Mouse (Mus musculus) heart, postnatal 0 days (tissue): ENCODE measurements at regions not wholly inside any gene's neighbourhood (a gene's known extent, or its start where the extent isn't known, plus 50 kb on each side); places are given as distances from the start of the nearest gene placed in this dataset.

Experiments used
- ATAC-seq: fragments of 200-750 bp; cut with Nextera tagmentation; 2 replicates; pipeline ENCODE4 v1.8.0; 2017; ENCODE audit warnings: low read depth, moderate number of reproducible peaks, moderate library complexity; ENCODE audit not compliant: insufficient read depth
- DNase-seq: peaks from one replicate; pipeline ENCODE4 v3.0.0-alpha.2; 2016; ENCODE audit warnings: low spot score
- H3K27ac ChIP-seq: fragments of 300-500 bp; sonication (generic); 2 replicates; pipeline ENCODE4 v1.5.1; 2014; ENCODE audit warnings: low read depth, mild to moderate bottlenecking
- H3K27me3 ChIP-seq: fragments of 300-500 bp; sonication (generic); 2 replicates; pipeline ENCODE4 v1.6.1; 2014; ENCODE audit warnings: low read length, mixed read lengths; ENCODE audit not compliant: control insufficient read depth, insufficient read depth
- H3K36me3 ChIP-seq: fragments of 300-500 bp; sonication (generic); replicated peaks from 2 replicates; pipeline ENCODE4 v1.6.1; 2014; ENCODE audit warnings: low read length, mixed read lengths; ENCODE audit not compliant: control insufficient read depth, insufficient read depth
- H3K4me1 ChIP-seq: fragments of 300-500 bp; sonication (generic); 2 replicates; pipeline ENCODE4 v1.6.1; 2014; ENCODE audit warnings: antibody characterized with exemption; ENCODE audit not compliant: control insufficient read depth, insufficient read depth
- H3K4me2 ChIP-seq: fragments of 300-500 bp; sonication (generic); 2 replicates; pipeline ENCODE4 v1.6.1; 2014; ENCODE audit warnings: low read depth, mild to moderate bottlenecking, low read length, moderate library complexity
- H3K4me3 ChIP-seq: fragments of 300-500 bp; sonication (generic); 2 replicates; pipeline ENCODE4 v1.5.1; 2014; ENCODE audit warnings: low read depth, low read length
- H3K9ac ChIP-seq: fragments of 300-500 bp; sonication (generic); replicated peaks from 2 replicates; pipeline ENCODE4 v1.6.1; 2014; ENCODE audit warnings: low read depth, low read length, mixed read lengths
- H3K9me3 ChIP-seq: fragments of 300-500 bp; sonication (generic); replicated peaks from 2 replicates; pipeline ENCODE4 v1.6.1; 2016; ENCODE audit warnings: low read length; ENCODE audit not compliant: control insufficient read depth
- CTCF ChIP-seq: IDR thresholded peaks from 2 replicates; pipeline ENCODE4 v1.5.1; 2016; ENCODE audit warnings: antibody characterized with exemption, control low read depth, low read depth
- EP300 ChIP-seq: IDR thresholded peaks from 2 replicates; pipeline ENCODE4 v1.6.1; 2016; ENCODE audit warnings: antibody characterized with exemption, low read depth
- WGBS: fragments of 180-500 bp; shearing (Covaris S2); extraction: QIAGEN DNeasy Blood & Tissue Kit; methylation state at CpG from one replicate; pipeline ENCODE4 v1.1.7; 2014; 5-methylcytosine and 5-hydroxymethylcytosine counted together

DNA sequence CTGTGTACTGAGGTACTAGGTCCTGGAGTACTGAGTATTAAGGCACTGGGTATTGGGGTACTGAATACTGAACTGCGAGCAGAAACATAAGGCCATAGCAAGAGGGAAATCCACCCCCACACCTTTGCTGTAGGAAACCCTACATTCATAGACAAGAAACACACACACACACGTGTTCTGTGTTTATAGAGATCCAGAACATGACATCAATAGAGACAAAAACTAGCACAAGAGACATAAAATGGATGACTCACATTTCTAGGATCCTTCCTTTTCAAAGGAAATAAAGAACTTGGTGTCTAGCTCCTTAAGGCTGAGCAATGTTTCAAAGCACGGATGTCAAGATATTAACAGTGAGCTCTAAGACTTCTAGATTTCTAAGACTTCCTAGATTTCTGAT, 49.9 kb upstream of the Nepro start:
- WGBS, result 85% methylated on average over 3 of the region's 3 CpGs
- H3K4me1 ChIP-seq, result peaks cover 8% of the 10 kb centered on the region; the same call in 1 of the 2 replicates
- no peak for TF ChIP-seq EP300
- no peak for TF ChIP-seq CTCF
- H3K27ac ChIP-seq, result no peak overlapping the region
- H3K27me3 ChIP-seq, result no peaks in the 10 kb centered on the region; the same call in 1 of the 2 replicates
- no peaks in the 10 kb centered on the region for H3K36me3 ChIP-seq
- H3K9ac ChIP-seq, result no peak overlapping the region
- DNase-seq, result no peak
- H3K4me3 ChIP-seq, result no peak overlapping the region
- H3K9me3 ChIP-seq, result no peaks in the 10 kb centered on the region
- ATAC-seq, result no peak
- no peak overlapping the region for H3K4me2 ChIP-seq

DNA sequence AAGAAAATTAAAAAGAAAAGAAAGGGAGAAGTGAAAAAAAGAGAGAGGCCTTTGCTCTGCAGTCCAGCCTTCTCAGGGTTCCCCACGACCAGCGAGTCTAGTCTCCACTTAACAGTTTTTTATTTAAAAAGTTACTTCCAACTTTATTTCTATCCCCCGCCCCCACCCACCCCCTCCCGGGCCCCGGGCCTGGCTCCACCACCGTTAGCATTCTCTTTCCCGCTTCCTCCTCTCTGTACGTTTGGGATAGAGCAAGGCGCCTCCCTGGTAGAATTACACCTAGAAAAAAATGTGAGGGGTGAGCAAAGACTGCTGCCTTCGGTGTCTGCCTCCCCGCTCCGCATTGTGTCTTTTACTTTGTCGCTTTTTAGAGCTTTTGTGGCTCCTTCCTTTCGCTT, 51.7 kb upstream of the Nepro start:
- WGBS, result 17% methylated on average over 14 of the region's 14 CpGs
- H3K27ac ChIP-seq, result no peak overlapping the region
- H3K4me3 ChIP-seq, result peak overlapping the region; percentile 22
- no peak for DNase-seq
- TF ChIP-seq CTCF (no peak), EP300 (no peak)
- 0 out of 2 replicates have a peak, but pooled peaks have one; percentile 33 for ATAC-seq
- 0 out of 2 replicates have a peak overlapping the region, but pooled peaks have one; percentile 45 for H3K9ac ChIP-seq
- peak overlapping the region; percentile 53 for H3K4me2 ChIP-seq
- no peaks in the 10 kb centered on the region for H3K36me3 ChIP-seq
- H3K27me3 ChIP-seq, result no peaks in the 10 kb centered on the region; the same call in 1 of the 2 replicates
- no peaks in the 10 kb centered on the region for H3K9me3 ChIP-seq
- H3K4me1 ChIP-seq, result peaks cover 8% of the 10 kb centered on the region; the same call in 1 of the 2 replicates

DNA sequence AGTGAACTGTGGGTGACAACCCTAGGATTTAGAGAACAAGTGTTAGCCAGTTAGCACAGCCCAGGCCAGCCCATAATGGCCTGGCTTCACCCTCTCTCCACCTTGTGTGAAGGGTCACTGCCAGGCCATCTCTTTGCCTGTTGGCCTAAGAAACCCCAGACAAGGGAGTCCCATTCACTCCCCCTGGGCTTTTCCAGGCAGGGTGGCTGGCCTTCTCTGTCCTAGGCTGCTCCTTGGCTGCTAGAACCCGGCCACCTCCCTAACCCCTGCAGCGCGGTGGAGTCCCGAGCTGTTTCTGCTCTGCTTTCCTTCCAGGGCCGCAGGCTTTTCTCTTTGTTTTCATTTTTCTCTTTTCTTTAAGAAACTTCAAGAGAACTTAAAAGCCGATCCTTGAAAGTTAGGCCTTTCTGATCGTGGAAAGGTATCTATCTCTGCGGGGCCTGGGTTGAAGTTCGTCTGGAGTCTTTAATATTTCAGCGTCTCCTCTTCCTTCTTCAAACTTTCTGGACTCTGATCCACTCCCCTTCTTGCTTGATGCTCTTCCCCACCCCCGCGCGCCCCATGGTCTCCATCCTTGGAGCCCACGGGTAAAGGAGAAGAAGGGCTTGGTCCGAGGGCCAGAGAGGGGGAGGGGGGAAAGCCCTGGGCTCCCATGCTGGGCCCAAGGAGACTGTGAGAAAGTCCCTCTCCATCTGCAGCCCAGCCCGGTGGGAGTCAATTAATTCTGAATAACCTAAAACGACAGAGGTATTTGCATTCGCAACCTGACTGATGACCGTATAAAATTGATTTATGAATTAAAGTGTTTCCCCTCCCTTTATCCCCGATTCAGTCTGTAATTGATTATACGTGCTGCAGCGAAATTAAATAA, 52.3 kb upstream of the Nepro start:
- DNase-seq (no peak), ATAC-seq (no peak)
- TF ChIP-seq CTCF, result no peak
- TF ChIP-seq EP300, result no peak
- no peak overlapping the region for H3K9ac ChIP-seq
- no peak overlapping the region for H3K27ac ChIP-seq
- no peaks in the 10 kb centered on the region for H3K36me3 ChIP-seq
- peaks cover 8% of the 10 kb centered on the region; the same call in 1 of the 2 replicates for H3K4me1 ChIP-seq
- WGBS, result 45% methylated on average over 22 of the region's 22 CpGs
- no peaks in the 10 kb centered on the region; the same call in 1 of the 2 replicates for H3K27me3 ChIP-seq
- H3K9me3 ChIP-seq, result no peaks in the 10 kb centered on the region
- H3K4me2 ChIP-seq, result peak overlapping the region; percentile 53
- no peak overlapping the region for H3K4me3 ChIP-seq

DNA sequence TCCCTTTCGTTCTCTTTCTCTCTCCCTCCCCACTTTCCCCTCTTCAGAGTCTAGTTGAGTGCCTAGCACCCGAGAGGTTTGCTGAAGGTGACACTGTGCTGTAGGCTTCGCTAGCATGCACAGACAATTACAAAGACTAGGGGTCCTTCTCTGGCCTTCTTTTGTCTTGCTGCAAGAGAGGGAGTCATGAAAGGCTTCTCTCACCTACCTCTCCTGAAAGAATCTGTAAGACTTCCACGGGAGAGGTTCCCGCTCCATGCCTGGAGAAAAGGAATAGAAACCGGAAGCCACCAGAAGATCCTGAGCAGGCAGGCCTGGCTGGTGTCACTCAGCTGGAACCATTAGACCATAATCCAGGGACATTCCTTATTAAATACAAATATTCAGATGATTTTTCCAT, 56.0 kb upstream of the Nepro start:
- ATAC-seq, result no peak

DNA sequence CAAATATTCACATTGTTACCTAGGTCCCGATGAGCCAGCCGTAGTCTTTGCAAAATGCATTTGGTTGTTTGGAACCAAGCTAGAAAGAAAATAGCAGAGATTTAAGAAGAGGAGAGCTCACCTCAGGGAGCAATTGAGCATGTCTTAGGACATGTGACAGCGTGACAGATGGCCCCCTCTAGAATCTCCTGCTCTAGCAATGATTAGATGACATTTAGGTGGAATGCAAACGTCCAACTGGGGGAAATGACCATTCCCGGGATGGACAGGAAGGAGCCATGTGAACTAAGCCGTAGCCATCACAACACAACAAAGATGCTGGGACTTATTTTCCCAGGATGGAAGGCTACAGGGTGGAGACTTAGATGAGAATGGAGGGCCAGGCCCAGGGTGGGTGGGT, 57.0 kb upstream of the Nepro start:
- H3K4me3 ChIP-seq, result no peak overlapping the region
- ATAC-seq, result no peak
- H3K27ac ChIP-seq, result no peak overlapping the region
- H3K4me1 ChIP-seq, result peaks cover 3% of the 10 kb centered on the region; the same call in 1 of the 2 replicates
- no peaks in the 10 kb centered on the region for H3K9me3 ChIP-seq
- TF ChIP-seq EP300, result no peak
- no peak for TF ChIP-seq CTCF
- H3K9ac ChIP-seq, result no peak overlapping the region
- H3K4me2 ChIP-seq, result no peak overlapping the region
- no peaks in the 10 kb centered on the region for H3K27me3 ChIP-seq
- no peak for DNase-seq
- no peaks in the 10 kb centered on the region for H3K36me3 ChIP-seq
- WGBS, result 68% methylated on average over 6 of the region's 6 CpGs

More for the DNA sequence above, 56.0 kb upstream of the Nepro start:
- Histone ChIP-seq H3K27ac (no peak overlapping the region), H3K4me2 (no peak overlapping the region), H3K27me3 (no peaks in the 10 kb centered on the region; the same call in 1 of the 2 replicates), H3K36me3 (no peaks in the 10 kb centered on the region), H3K9ac (no peak overlapping the region), H3K4me3 (no peak overlapping the region), H3K9me3 (no peaks in the 10 kb centered on the region), H3K4me1 (peaks cover 8% of the 10 kb centered on the region; the same call in 1 of the 2 replicates)
- DNase-seq, result no peak
- TF ChIP-seq EP300, result no peak
- no peak for TF ChIP-seq CTCF
- WGBS, result 80% methylated on average over 6 of the region's 6 CpGs
